Mouse (Mus musculus): Measurements from ENCODE around the gene BC003965. TPM values are rescaled to one million over a fixed set of nuclear protein-coding genes. Genes with fewer than 3 reads are reported as not detected.

The BC003965 gene
- total RNA-seq (2017) = 7.0 to 11.0 TPM (median 9.3 TPM) in 3 replicates

GRCm38 (mm10) chr17:25184129-25184691 lies at the start of gene BC003965:
TSS of gene BC003965 (plus strand) at chr17:25184554.
- ATAC-seq (replicated peaks; ENCODE audit: insufficient number of reproducible peaks, low FRiP score, low TSS enrichment, poor library complexity, severe bottlenecking) = peak; percentile 93

GRCm38 (mm10) chr17:25135622-25136021 lies 48.7 kb upstream of the BC003965 start:
- ATAC-seq (replicated peaks; ENCODE audit: insufficient number of reproducible peaks, low FRiP score, low TSS enrichment, poor library complexity, severe bottlenecking) = no peak

GRCm38 (mm10) chr17:25138803-25139202 lies 45.6 kb upstream of the BC003965 start:
- peak; percentile 29 for ATAC-seq (replicated peaks; ENCODE audit: insufficient number of reproducible peaks, low FRiP score, low TSS enrichment, poor library complexity, severe bottlenecking)

- ATAC-seq (replicated peaks; ENCODE audit: insufficient number of reproducible peaks, low FRiP score, low TSS enrichment, poor library complexity, severe bottlenecking) = no peak
Measured at GRCm38 (mm10) chr17:25139960-25140359, 44.4 kb upstream of the BC003965 start.

- ATAC-seq (replicated peaks; ENCODE audit: insufficient number of reproducible peaks, low FRiP score, low TSS enrichment, poor library complexity, severe bottlenecking) = no peak
Measured at GRCm38 (mm10) chr17:25162161-25162560, 22.2 kb upstream of the BC003965 start, which contains the start of gene Ccdc154. TSS of gene Ccdc154 (plus strand) at chr17:25162461.

GRCm38 (mm10) chr17:25163387-25163786 lies 21.0 kb upstream of the BC003965 start:
- no peak for ATAC-seq (replicated peaks; ENCODE audit: insufficient number of reproducible peaks, low FRiP score, low TSS enrichment, poor library complexity, severe bottlenecking)

- ATAC-seq (replicated peaks; ENCODE audit: insufficient number of reproducible peaks, low FRiP score, low TSS enrichment, poor library complexity, severe bottlenecking) = no peak
Measured at GRCm38 (mm10) chr17:25164770-25165169, 19.6 kb upstream of the BC003965 start.

- no peak for ATAC-seq (replicated peaks; ENCODE audit: insufficient number of reproducible peaks, low FRiP score, low TSS enrichment, poor library complexity, severe bottlenecking)
Measured at GRCm38 (mm10) chr17:25165970-25166671, 18.2 kb upstream of the BC003965 start.

GRCm38 (mm10) chr17:25169706-25170105 lies 14.6 kb upstream of the BC003965 start:
- no peak for ATAC-seq (replicated peaks; ENCODE audit: insufficient number of reproducible peaks, low FRiP score, low TSS enrichment, poor library complexity, severe bottlenecking)

- no peak for ATAC-seq (replicated peaks; ENCODE audit: insufficient number of reproducible peaks, low FRiP score, low TSS enrichment, poor library complexity, severe bottlenecking)
Measured at GRCm38 (mm10) chr17:25172558-25172957, 11.8 kb upstream of the BC003965 start.

- no peak for ATAC-seq (replicated peaks; ENCODE audit: insufficient number of reproducible peaks, low FRiP score, low TSS enrichment, poor library complexity, severe bottlenecking)
Measured at GRCm38 (mm10) chr17:25175411-25175810, 8.9 kb upstream of the BC003965 start, which contains the start of gene Gm38655. TSS of gene Gm38655 (minus strand) at chr17:25175471.

GRCm38 (mm10) chr17:25183232-25183631 lies 1.1 kb upstream of the BC003965 start:
- no peak for ATAC-seq (replicated peaks; ENCODE audit: insufficient number of reproducible peaks, low FRiP score, low TSS enrichment, poor library complexity, severe bottlenecking)

- ATAC-seq (replicated peaks; ENCODE audit: insufficient number of reproducible peaks, low FRiP score, low TSS enrichment, poor library complexity, severe bottlenecking) = no peak
Measured at GRCm38 (mm10) chr17:25184961-25185360, 607 bp downstream of the BC003965 start.

GRCm38 (mm10) chr17:25187784-25188149 lies 3.4 kb downstream of the BC003965 start:
- no peak for ATAC-seq (replicated peaks; ENCODE audit: insufficient number of reproducible peaks, low FRiP score, low TSS enrichment, poor library complexity, severe bottlenecking)

GRCm38 (mm10) chr17:25188150-25189031 lies 4.0 kb downstream of the BC003965 start, which contains the start of gene Unkl:
TSS of gene Unkl (plus strand) at chr17:25188397.
- no peak for ATAC-seq (replicated peaks; ENCODE audit: insufficient number of reproducible peaks, low FRiP score, low TSS enrichment, poor library complexity, severe bottlenecking)

- ATAC-seq (replicated peaks; ENCODE audit: insufficient number of reproducible peaks, low FRiP score, low TSS enrichment, poor library complexity, severe bottlenecking) = no peak
Measured at GRCm38 (mm10) chr17:25189091-25189490, 4.7 kb downstream of the BC003965 start.

- no peak for ATAC-seq (replicated peaks; ENCODE audit: insufficient number of reproducible peaks, low FRiP score, low TSS enrichment, poor library complexity, severe bottlenecking)
Measured at GRCm38 (mm10) chr17:25202401-25202800, 18.0 kb downstream of the BC003965 start.

- ATAC-seq (replicated peaks; ENCODE audit: insufficient number of reproducible peaks, low FRiP score, low TSS enrichment, poor library complexity, severe bottlenecking) = no peak
Measured at GRCm38 (mm10) chr17:25210006-25210405, 25.7 kb downstream of the BC003965 start.

- no peak for ATAC-seq (replicated peaks; ENCODE audit: insufficient number of reproducible peaks, low FRiP score, low TSS enrichment, poor library complexity, severe bottlenecking)
Measured at GRCm38 (mm10) chr17:25210680-25211466, 26.5 kb downstream of the BC003965 start.
